Mouse (Mus musculus) midbrain, embryonic 11.5 days (tissue): ENCODE measurements around the gene Fkbp8. TPM values are rescaled to one million over a fixed set of nuclear protein-coding genes. Genes with fewer than 3 reads are reported as not detected.

Experiments
- ATAC-seq: fragments of 200-750 bp; cut with Nextera tagmentation; 2 replicates; pipeline ENCODE4 v1.8.0; 2017; ENCODE audit warnings: moderate TSS enrichment, moderate library complexity; ENCODE audit not compliant: low FRiP score
- DNase-seq: peaks from one replicate; pipeline ENCODE4 v3.0.0; 2015; ENCODE audit warnings: low spot score; ENCODE audit errors: missing footprints
- H3K27ac ChIP-seq: fragments of 300-500 bp; sonication (generic); 2 replicates; pipeline ENCODE4 v1.5.1; 2014; ENCODE audit warnings: low read depth, low read length
- H3K27me3 ChIP-seq: fragments of 300-500 bp; sonication (generic); 2 replicates; pipeline ENCODE4 v1.6.1; 2014; ENCODE audit warnings: mild to moderate bottlenecking, low read length, moderate library complexity, mixed read lengths; ENCODE audit not compliant: control insufficient read depth, insufficient read depth
- H3K36me3 ChIP-seq: fragments of 300-500 bp; sonication (generic); 2 replicates; pipeline ENCODE4 v1.6.1; 2014; ENCODE audit warnings: mild to moderate bottlenecking, low read length, moderate library complexity, mixed read lengths; ENCODE audit not compliant: control insufficient read depth, insufficient read depth
- H3K4me1 ChIP-seq: fragments of 300-500 bp; sonication (generic); 2 replicates; pipeline ENCODE4 v1.6.1; 2014; ENCODE audit warnings: low read length; ENCODE audit not compliant: control insufficient read depth, insufficient read depth
- H3K4me2 ChIP-seq: fragments of 300-500 bp; sonication (generic); 2 replicates; pipeline ENCODE4 v1.6.1; 2014; ENCODE audit warnings: mild to moderate bottlenecking, moderate library complexity
- H3K4me3 ChIP-seq: fragments of 300-500 bp; sonication (generic); 2 replicates; pipeline ENCODE4 v1.5.1; 2014; ENCODE audit warnings: low read depth, low read length
- H3K9ac ChIP-seq: fragments of 300-500 bp; sonication (generic); 2 replicates; pipeline ENCODE4 v1.6.1; 2014; ENCODE audit warnings: low read length
- H3K9me3 ChIP-seq: fragments of 300-500 bp; sonication (generic); 2 replicates; pipeline ENCODE4 v1.6.1; 2016; ENCODE audit warnings: low read length; ENCODE audit not compliant: control insufficient read depth
- WGBS: fragments of 180-500 bp; shearing (Covaris S2); extraction: QIAGEN DNeasy Blood & Tissue Kit; methylation state at CpG from one replicate; pipeline ENCODE4 v1.1.7; 2014; 5-methylcytosine and 5-hydroxymethylcytosine counted together
- polyA plus RNA-seq: library from polyadenylated mRNA; unstranded; fragments of >200 nt; fragmentation: Nextera tagmentation; extraction: Ambion mirVana; gene quantifications from 2 replicates; pipeline ENCODE4 v1.2.1, GENCODE M21; 2014

Gene Fkbp8
- polyA plus RNA-seq, 1 experiment from 2014 or later = 215 TPM

- DNase-seq (peak; percentile 83), ATAC-seq (no peak)
- H3K27me3 ChIP-seq = no peaks in the 10 kb centered on the region
- no peak overlapping the region for H3K4me2 ChIP-seq
- WGBS = 66% methylated on average over 6 of the region's 6 CpGs
- no peak overlapping the region for H3K4me3 ChIP-seq
- no peaks in the 10 kb centered on the region for H3K9me3 ChIP-seq
- H3K9ac ChIP-seq = no peak overlapping the region
- H3K36me3 ChIP-seq = no peaks in the 10 kb centered on the region
- peaks cover 15% of the 10 kb centered on the region for H3K4me1 ChIP-seq
- no peak overlapping the region for H3K27ac ChIP-seq
Observed at GRCm38 (mm10) chr8:70544200-70544687, 16.7 kb downstream of the Fkbp8 start.

- no peak overlapping the region for H3K4me2 ChIP-seq
- no peaks in the 10 kb centered on the region for H3K27me3 ChIP-seq
- DNase-seq (no peak), ATAC-seq (no peak)
- no peak overlapping the region for H3K27ac ChIP-seq
- no peak overlapping the region for H3K4me3 ChIP-seq
- WGBS = 88% methylated on average over 4 of the region's 4 CpGs
- H3K4me1 ChIP-seq = peaks cover 1% of the 10 kb centered on the region; the same call in 1 of the 2 replicates
- no peak overlapping the region for H3K9ac ChIP-seq
- H3K36me3 ChIP-seq = no peaks in the 10 kb centered on the region
- no peaks in the 10 kb centered on the region for H3K9me3 ChIP-seq
Observed at GRCm38 (mm10) chr8:70546412-70546811, 18.9 kb downstream of the Fkbp8 start.

- H3K4me1 ChIP-seq = no peaks in the 10 kb centered on the region
- no peak overlapping the region for H3K4me2 ChIP-seq
- 91% methylated on average over 6 of the region's 6 CpGs for WGBS
- H3K36me3 ChIP-seq = no peaks in the 10 kb centered on the region
- no peaks in the 10 kb centered on the region for H3K9me3 ChIP-seq
- no peak overlapping the region for H3K9ac ChIP-seq
- H3K27ac ChIP-seq = no peak overlapping the region
- DNase-seq (no peak), ATAC-seq (no peak)
- H3K27me3 ChIP-seq = no peaks in the 10 kb centered on the region
- H3K4me3 ChIP-seq = no peak overlapping the region
Observed at GRCm38 (mm10) chr8:70547762-70548161, 20.2 kb downstream of the Fkbp8 start.

- H3K27ac ChIP-seq = no peak overlapping the region
- 92% methylated on average over 10 of the region's 10 CpGs for WGBS
- no peak for ATAC-seq
- no peak for DNase-seq
- no peak overlapping the region for H3K4me3 ChIP-seq
- no peaks in the 10 kb centered on the region for H3K4me1 ChIP-seq
- no peak overlapping the region for H3K9ac ChIP-seq
- no peaks in the 10 kb centered on the region for H3K9me3 ChIP-seq
- no peak overlapping the region for H3K4me2 ChIP-seq
- no peaks in the 10 kb centered on the region for H3K36me3 ChIP-seq
- no peaks in the 10 kb centered on the region for H3K27me3 ChIP-seq
Observed at GRCm38 (mm10) chr8:70549412-70550184, 22.1 kb downstream of the Fkbp8 start.

GRCm38 (mm10) chr8:70551558-70552161 lies 24.1 kb downstream of the Fkbp8 start:
- no peaks in the 10 kb centered on the region for H3K9me3 ChIP-seq
- H3K27me3 ChIP-seq = no peaks in the 10 kb centered on the region
- H3K9ac ChIP-seq = no peak overlapping the region
- H3K4me2 ChIP-seq = no peak overlapping the region
- WGBS = 78% methylated on average over 3 of the region's 3 CpGs
- H3K36me3 ChIP-seq = no peaks in the 10 kb centered on the region
- no peak overlapping the region for H3K4me3 ChIP-seq
- DNase-seq = no peak
- H3K27ac ChIP-seq = no peak overlapping the region
- H3K4me1 ChIP-seq = no peaks in the 10 kb centered on the region
- no peak for ATAC-seq

GRCm38 (mm10) chr8:70552836-70553235 lies 25.3 kb downstream of the Fkbp8 start:
- no peaks in the 10 kb centered on the region for H3K27me3 ChIP-seq
- ATAC-seq (no peak), DNase-seq (no peak)
- no peak overlapping the region for H3K4me3 ChIP-seq
- no peak overlapping the region for H3K27ac ChIP-seq
- no peaks in the 10 kb centered on the region for H3K9me3 ChIP-seq
- no peak overlapping the region for H3K4me2 ChIP-seq
- H3K9ac ChIP-seq = no peak overlapping the region
- WGBS = 80% methylated on average over 1 of the region's 1 CpGs
- H3K4me1 ChIP-seq = no peaks in the 10 kb centered on the region
- H3K36me3 ChIP-seq = no peaks in the 10 kb centered on the region

GRCm38 (mm10) chr8:70553740-70554139 lies 26.2 kb downstream of the Fkbp8 start:
- DNase-seq (no peak), ATAC-seq (no peak)
- no peak overlapping the region for H3K9ac ChIP-seq
- H3K27ac ChIP-seq = no peak overlapping the region
- no peaks in the 10 kb centered on the region for H3K4me1 ChIP-seq
- H3K9me3 ChIP-seq = no peaks in the 10 kb centered on the region
- H3K36me3 ChIP-seq = no peaks in the 10 kb centered on the region
- H3K4me3 ChIP-seq = no peak overlapping the region
- no peaks in the 10 kb centered on the region for H3K27me3 ChIP-seq
- no peak overlapping the region for H3K4me2 ChIP-seq

- H3K9ac ChIP-seq = 0 out of 2 replicates have a peak overlapping the region, but pooled peaks have one; percentile 12
- H3K27ac ChIP-seq = no peak overlapping the region
- no peak for ATAC-seq
- no peaks in the 10 kb centered on the region for H3K4me1 ChIP-seq
- H3K9me3 ChIP-seq = no peaks in the 10 kb centered on the region
- DNase-seq = no peak
- H3K36me3 ChIP-seq = no peaks in the 10 kb centered on the region
- WGBS = 93% methylated on average over 4 of the region's 4 CpGs
- H3K4me2 ChIP-seq = no peak overlapping the region
- no peaks in the 10 kb centered on the region for H3K27me3 ChIP-seq
- H3K4me3 ChIP-seq = no peak overlapping the region
Observed at GRCm38 (mm10) chr8:70555079-70555747, 27.7 kb downstream of the Fkbp8 start.

GRCm38 (mm10) chr8:70558334-70558733 lies 30.8 kb downstream of the Fkbp8 start:
- Histone ChIP-seq H3K36me3 (no peaks in the 10 kb centered on the region), H3K27ac (no peak overlapping the region), H3K9me3 (no peaks in the 10 kb centered on the region), H3K27me3 (no peaks in the 10 kb centered on the region), H3K4me3 (no peak overlapping the region), H3K4me1 (no peaks in the 10 kb centered on the region), H3K4me2 (no peak overlapping the region), H3K9ac (no peak overlapping the region)
- DNase-seq (no peak), ATAC-seq (no peak)
- WGBS = 69% methylated on average over 4 of the region's 4 CpGs
